Mouse (Mus musculus) spleen, adult 2 months (tissue): Measurements from ENCODE around the gene Gabbr2.

Source experiments
- CTCF ChIP-seq: fragments of 200-500 bp; IDR thresholded peaks from 2 replicates; pipeline ENCODE4 v1.5.1; 2011; ENCODE audit warnings: mild to moderate bottlenecking, inconsistent platforms; ENCODE audit not compliant: insufficient read depth, insufficient read length, insufficient replicate concordance; ENCODE audit errors: extremely low read depth
- POLR2A ChIP-seq: fragments of 200-500 bp; IDR thresholded peaks from 2 replicates; pipeline ENCODE4 v1.6.1; 2011; ENCODE audit warnings: low read depth, low read length, inconsistent platforms

- TF ChIP-seq CTCF: no peak
- no peak for TF ChIP-seq POLR2A
These were observed 136.8 kb downstream of the Gabbr2 start for GRCm38 (mm10) chr4:46854686-46855385.
